11 mouse cellular contexts compared by ENCODE assay signal in the genomic region with DNA sequence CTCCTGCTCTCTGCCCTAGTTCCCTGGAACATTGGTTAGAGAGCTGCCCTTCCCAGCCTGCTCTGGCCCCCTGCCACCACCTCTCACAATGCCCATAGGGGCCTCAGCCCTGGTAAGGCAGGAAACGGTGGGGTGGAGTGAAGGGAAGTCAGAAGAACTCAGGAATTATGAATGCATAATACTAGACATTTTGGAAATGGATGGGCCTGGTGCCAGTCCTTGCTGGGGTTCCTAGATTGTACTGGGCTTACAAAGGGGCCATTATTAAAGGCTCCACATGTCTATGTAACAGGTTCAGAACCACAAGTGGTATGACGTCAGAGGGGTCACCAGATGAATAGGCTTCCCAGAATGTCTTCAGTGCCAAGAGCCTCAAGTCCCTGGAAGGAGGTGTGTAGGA. TPM values are rescaled to one million over a fixed set of nuclear protein-coding genes. Genes with fewer than 3 reads are reported as not detected.
DNase-seq lines count a peak whose midpoint lies in the region; ATAC-seq lines count a peak whose summit lies in the region.
"Had no signal": no experiment of that assay in that cellular context is flagged by ENCODE, and none has a peak within 500 bp of the region (broad histone marks: within the 10 kb centered on the region; RNA-seq: fewer than 3 reads in every experiment).

No protein-coding gene starts in this region.

- H3K4me2 ChIP-seq in heart, embryonic 12.5 days = no peak overlapping the region
- no peak overlapping the region for H3K4me2 ChIP-seq in limb, embryonic 15.5 days
- H3K4me2 ChIP-seq: heart, embryonic 13.5 days had no signal

- H3K27me3 ChIP-seq in heart, embryonic 12.5 days (replicated peaks) = no peaks in the 10 kb centered on the region
- H3K27me3 ChIP-seq in limb, embryonic 15.5 days = no peaks in the 10 kb centered on the region
- H3K27me3 ChIP-seq: heart, embryonic 13.5 days had no signal

- H3K9me3 ChIP-seq in heart, embryonic 12.5 days (replicated peaks) = no peaks in the 10 kb centered on the region
- H3K9me3 ChIP-seq in limb, embryonic 15.5 days = no peaks in the 10 kb centered on the region
- H3K9me3 ChIP-seq: heart, embryonic 13.5 days had no signal

- no peaks in the 10 kb centered on the region for H3K4me1 ChIP-seq in heart, embryonic 12.5 days (replicated peaks)
- H3K4me1 ChIP-seq in limb, embryonic 15.5 days = 0 out of 2 replicates have a peak, but pooled peaks cover 3% of the 10 kb centered on the region
- H3K4me1 ChIP-seq: heart, embryonic 13.5 days had no signal

- 55% methylated on average over 2 of the region's 2 CpGs for WGBS in heart, embryonic 12.5 days
- 40% methylated on average over 2 of the region's 2 CpGs for WGBS in limb, embryonic 15.5 days

- no peak overlapping the region for H3K27ac ChIP-seq in heart, embryonic 12.5 days (ENCODE audit: poor library complexity, severe bottlenecking)
- peak overlapping the region; percentile 43; the same call in 1 of the 2 replicates for H3K27ac ChIP-seq in limb, embryonic 15.5 days
- H3K27ac ChIP-seq: heart, embryonic 13.5 days had no signal

- no peak overlapping the region for H3K4me3 ChIP-seq in heart, embryonic 12.5 days
- no peak overlapping the region for H3K4me3 ChIP-seq in limb, embryonic 15.5 days
- H3K4me3 ChIP-seq: erythroblast, embryonic 14.5 days; heart, embryonic 13.5 days had no signal

- ATAC-seq in heart, embryonic 12.5 days (ENCODE audit: insufficient number of reproducible peaks, low FRiP score) = no peak
- ATAC-seq in limb, embryonic 15.5 days (ENCODE audit: insufficient number of reproducible peaks, low FRiP score, low TSS enrichment, low read depth) = peak; percentile 46
- ATAC-seq in erythroid progenitor cell, adult 5-6 weeks (replicated peaks; ENCODE audit: low FRiP score, poor library complexity, severe bottlenecking) = no peak

- no peak overlapping the region for H3K9ac ChIP-seq in heart, embryonic 12.5 days
- H3K9ac ChIP-seq in limb, embryonic 15.5 days = no peak overlapping the region
- H3K9ac ChIP-seq: heart, embryonic 13.5 days had no signal

- DNase-seq in heart, adult 8-10 months (ENCODE audit: low spot score) = peak; percentile 26
- peak; percentile 87 for DNase-seq in NIH3T3 (ENCODE audit: low read depth)
- peak; percentile 92 for DNase-seq in fibroblast of lung, adult 2 months (ENCODE audit: low read depth)
- no peak for DNase-seq in urinary bladder, postnatal 25 days (ENCODE audit: low spot score)
- DNase-seq in cerebellum, postnatal 4 days (ENCODE audit: low spot score in 2 of 2) = no peak
- DNase-seq: cerebellum, adult 11 months had no signal

- no peaks in the 10 kb centered on the region for H3K36me3 ChIP-seq in heart, embryonic 12.5 days
- H3K36me3 ChIP-seq in limb, embryonic 15.5 days = peaks cover 31% of the 10 kb centered on the region
- H3K36me3 ChIP-seq: heart, embryonic 13.5 days had no signal

RNA-seq across cellular contexts. Expression of a gene that starts 11.5 kb away (rescaled TPM):
- 10 to 100 TPM; 19.1 to 22.8 (median 20.8) TPM for total RNA-seq in heart, adult 8-10 months (2022)
- 98.0 and 100 TPM in 2 replicates for polyA plus RNA-seq in heart, embryonic 12.5 days (2016; fragmentation: Nextera tagmentation; extraction: Ambion mirVana)
- polyA plus RNA-seq in limb, embryonic 15.5 days (2015; fragmentation: Nextera tagmentation; extraction: Ambion mirVana) = 220 and 222 TPM in 2 replicates
- total RNA-seq in erythroid progenitor cell, adult 5-6 weeks (2015; ENCODE audit: low replicate concordance) = not detected in 2 replicates
- 1.3 TPM in 1 of 2 replicates, not detected in the other for total RNA-seq in erythroid progenitor cell, adult 5-6 weeks (2017; ENCODE audit: low replicate concordance)
- polyA plus RNA-seq: erythroblast, embryonic 14.5 days had no signal

Comparison
In these comparisons a context has a peak if more than half of its experiments do, and no peak if none do; other contexts are left out.
1. DNase-seq: peak in heart, adult 8-10 months (single experiment), NIH3T3 (single experiment) and fibroblast of lung, adult 2 months (single experiment); none in urinary bladder, postnatal 25 days (single experiment) and cerebellum, postnatal 4 days (0 of 2).
2. RNA of a gene that starts 11.5 kb away (total RNA-seq): 19.1 to 22.8 TPM in heart, adult 8-10 months; 1.3 TPM in erythroid progenitor cell, adult 5-6 weeks; every median in the first group is over 4 times any median in the second.